Mouse (Mus musculus) liver, postnatal 0 days (tissue): ENCODE results near the gene Smad5. TPM values are rescaled to one million over a fixed set of nuclear protein-coding genes. Genes with fewer than 3 reads are reported as not detected.
A peak's percentile ranks its signal among the peaks of the same experiment; 100 is the strongest.

ENCODE experiments used
- ATAC-seq: fragments of 200-750 bp; cut with Nextera tagmentation; 2 replicates; pipeline ENCODE4 v1.8.0; 2017; ENCODE audit warnings: mild to moderate bottlenecking, moderate library complexity
- DNase-seq: peaks from one replicate; pipeline ENCODE4 v3.0.0-alpha.2; 2016
- H3K27ac ChIP-seq: fragments of 300-500 bp; sonication (generic); 2 replicates; pipeline ENCODE4 v1.5.1; 2014; ENCODE audit warnings: antibody characterized with exemption, moderate library complexity, mild to moderate bottlenecking, low read depth
- H3K27me3 ChIP-seq: fragments of 300-500 bp; sonication (generic); 2 replicates; pipeline ENCODE4 v1.6.1; 2014; ENCODE audit warnings: low read length, control low read depth, mixed read lengths; ENCODE audit not compliant: insufficient read depth
- H3K36me3 ChIP-seq: fragments of 300-500 bp; sonication (generic); replicated peaks from 2 replicates; pipeline ENCODE4 v1.6.1; 2014; ENCODE audit warnings: mild to moderate bottlenecking, control low read depth, low read length, moderate library complexity, mixed read lengths; ENCODE audit not compliant: insufficient read depth
- H3K4me1 ChIP-seq: fragments of 300-500 bp; sonication (generic); 2 replicates; pipeline ENCODE4 v1.6.1; 2014; ENCODE audit warnings: antibody characterized with exemption, mild to moderate bottlenecking, control low read depth; ENCODE audit not compliant: insufficient read depth
- H3K4me2 ChIP-seq: fragments of 300-500 bp; sonication (generic); 2 replicates; pipeline ENCODE4 v1.6.1; 2014; ENCODE audit warnings: low read depth, mild to moderate bottlenecking, low read length, moderate library complexity, mixed read lengths
- H3K4me3 ChIP-seq: fragments of 300-500 bp; sonication (generic); 2 replicates; pipeline ENCODE4 v1.5.1; 2014; ENCODE audit warnings: low read depth, low read length
- H3K9ac ChIP-seq: fragments of 300-500 bp; sonication (generic); replicated peaks from 2 replicates; pipeline ENCODE4 v1.6.1; 2014; ENCODE audit warnings: mild to moderate bottlenecking, moderate library complexity
- H3K9me3 ChIP-seq: fragments of 300-500 bp; sonication (generic); 2 replicates; pipeline ENCODE4 v1.6.1; 2016; ENCODE audit warnings: mild to moderate bottlenecking, control low read depth, low read length, mixed read lengths
- CTCF ChIP-seq: sonication (generic); IDR thresholded peaks from 2 replicates; pipeline ENCODE4 v1.5.1; 2016; ENCODE audit warnings: antibody characterized with exemption, low read depth
- EP300 ChIP-seq: IDR thresholded peaks from 2 replicates; pipeline ENCODE4 v1.6.1; 2016; ENCODE audit warnings: antibody characterized with exemption, low read depth, mild to moderate bottlenecking
- WGBS: fragments of 180-500 bp; shearing (Covaris S2); extraction: QIAGEN DNeasy Blood & Tissue Kit; methylation state at CpG from one replicate; pipeline ENCODE4 v1.1.7; 2014; ENCODE audit not compliant: insufficient replicate concordance; 5-methylcytosine and 5-hydroxymethylcytosine counted together
- polyA plus RNA-seq: library from polyadenylated mRNA; unstranded; fragments of >200 nt; fragmentation: Nextera tagmentation; extraction: Ambion mirVana; gene quantifications from 2 replicates; pipeline ENCODE4 v1.2.1, GENCODE M21; 2015

Smad5 gene
- polyA plus RNA-seq, 1 experiment from 2014 or later, result 3.8 TPM

GRCm38 (mm10) chr13:56755871-56756270 lies 53.1 kb downstream of the Smad5 start:
- no peak overlapping the region for H3K4me2 ChIP-seq
- TF ChIP-seq EP300 (no peak), CTCF (peak; percentile 67)
- peak; percentile 91 for ATAC-seq

GRCm38 (mm10) chr13:56757201-56757600 lies 54.4 kb downstream of the Smad5 start:
- WGBS, result 52% methylated on average over 12 of the region's 12 CpGs

More at GRCm38 (mm10) chr13:56755871-56756270, 53.1 kb downstream of the Smad5 start:
- Histone ChIP-seq H3K27ac (peak overlapping the region; percentile 60), H3K36me3 (no peaks in the 10 kb centered on the region), H3K4me3 (no peak overlapping the region), H3K4me1 (peaks cover 15% of the 10 kb centered on the region), H3K27me3 (peaks cover 38% of the 10 kb centered on the region), H3K9me3 (no peaks in the 10 kb centered on the region), H3K9ac (no peak overlapping the region)
- 45% methylated on average over 6 of the region's 6 CpGs for WGBS
- DNase-seq, result peak; percentile 79

GRCm38 (mm10) chr13:56758492-56758891 lies 55.7 kb downstream of the Smad5 start:
- TF ChIP-seq CTCF, result peak; percentile 87
- no peak for TF ChIP-seq EP300
- ATAC-seq (peak; percentile 14; the same call in 1 of the 2 replicates), DNase-seq (peak; percentile 82)
- Histone ChIP-seq H3K36me3 (no peaks in the 10 kb centered on the region), H3K9ac (no peak overlapping the region), H3K4me3 (no peak overlapping the region), H3K4me2 (no peak overlapping the region), H3K27ac (no peak overlapping the region), H3K9me3 (no peaks in the 10 kb centered on the region), H3K4me1 (peaks cover 7% of the 10 kb centered on the region), H3K27me3 (peaks cover 16% of the 10 kb centered on the region)
- WGBS, result 20% methylated on average over 6 of the region's 6 CpGs

More at GRCm38 (mm10) chr13:56757201-56757600, 54.4 kb downstream of the Smad5 start:
- no peak for DNase-seq
- no peak overlapping the region for H3K4me3 ChIP-seq
- peaks cover 26% of the 10 kb centered on the region for H3K27me3 ChIP-seq
- H3K4me2 ChIP-seq, result no peak overlapping the region
- no peak overlapping the region for H3K27ac ChIP-seq
- H3K9ac ChIP-seq, result no peak overlapping the region
- H3K36me3 ChIP-seq, result no peaks in the 10 kb centered on the region
- TF ChIP-seq CTCF (no peak), EP300 (no peak)
- no peak for ATAC-seq
- H3K9me3 ChIP-seq, result no peaks in the 10 kb centered on the region
- peaks cover 15% of the 10 kb centered on the region for H3K4me1 ChIP-seq

DNA sequence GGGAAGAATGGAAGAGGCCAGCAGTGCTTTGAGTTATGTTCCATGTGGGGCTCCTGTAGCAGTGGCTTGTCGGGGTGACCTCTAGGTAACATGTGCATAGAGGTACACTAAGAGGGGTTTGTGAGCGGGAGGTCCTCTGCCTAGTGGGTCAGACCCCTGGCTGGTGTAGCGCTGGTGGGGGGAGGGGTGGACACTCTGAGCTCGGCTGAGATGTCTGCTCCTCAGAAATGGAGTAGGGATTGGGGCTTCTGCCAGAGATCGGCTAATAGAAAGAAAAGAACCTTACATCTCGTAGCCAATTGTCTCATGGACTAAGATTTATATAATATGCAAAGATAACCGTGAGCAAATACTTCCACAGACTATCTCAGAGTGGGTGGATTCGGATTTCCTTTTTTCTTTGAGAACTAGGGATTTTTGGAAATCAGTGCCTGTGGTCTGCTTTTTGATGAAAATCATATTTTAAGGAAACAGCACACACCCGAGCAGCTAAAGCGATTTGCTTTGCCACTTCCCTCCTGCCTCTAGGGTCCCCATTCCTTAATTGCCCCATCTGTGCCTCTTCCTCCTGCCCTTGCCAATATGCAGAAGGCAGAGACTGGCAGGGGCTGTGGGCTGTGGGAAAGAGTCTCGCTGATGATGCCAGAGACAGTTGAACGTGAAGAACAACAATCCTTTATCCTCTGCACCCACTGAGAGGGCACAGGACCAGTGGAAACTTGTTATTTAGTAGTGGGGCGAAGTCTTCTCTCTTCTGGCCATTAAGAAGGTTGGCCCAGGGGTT lies 59.8 kb downstream of the Smad5 start:
- ATAC-seq (no peak), DNase-seq (no peak)
- 0 out of 2 replicates have a peak, but pooled peaks cover 3% of the 10 kb centered on the region for H3K4me1 ChIP-seq
- H3K4me3 ChIP-seq, result no peak overlapping the region
- H3K27me3 ChIP-seq, result 0 out of 2 replicates have a peak, but pooled peaks cover 9% of the 10 kb centered on the region
- no peak for TF ChIP-seq CTCF
- TF ChIP-seq EP300, result no peak
- H3K36me3 ChIP-seq, result no peaks in the 10 kb centered on the region
- 34% methylated on average over 13 of the region's 13 CpGs for WGBS
- no peak overlapping the region for H3K4me2 ChIP-seq
- no peak overlapping the region for H3K27ac ChIP-seq
- H3K9ac ChIP-seq, result no peak overlapping the region
- H3K9me3 ChIP-seq, result no peaks in the 10 kb centered on the region

- ATAC-seq, result peak; percentile 68
- DNase-seq, result peak; percentile 28
- H3K4me3 ChIP-seq, result no peak overlapping the region
- H3K4me2 ChIP-seq, result peak overlapping the region; percentile 53
- no peaks in the 10 kb centered on the region for H3K36me3 ChIP-seq
- 0 out of 2 replicates have a peak, but pooled peaks cover 9% of the 10 kb centered on the region for H3K27me3 ChIP-seq
- TF ChIP-seq EP300 (no peak), CTCF (no peak)
- no peaks in the 10 kb centered on the region for H3K9me3 ChIP-seq
- H3K27ac ChIP-seq, result no peak overlapping the region
- WGBS, result 27% methylated on average over 25 of the region's 25 CpGs
- H3K9ac ChIP-seq, result no peak overlapping the region
- H3K4me1 ChIP-seq, result 0 out of 2 replicates have a peak, but pooled peaks cover 3% of the 10 kb centered on the region
Observed at GRCm38 (mm10) chr13:56765284-56766032, 62.6 kb downstream of the Smad5 start.

- no peak overlapping the region for H3K4me2 ChIP-seq
- H3K27me3 ChIP-seq, result 0 out of 2 replicates have a peak, but pooled peaks cover 6% of the 10 kb centered on the region
- TF ChIP-seq EP300 (no peak), CTCF (no peak)
- no peak overlapping the region for H3K4me3 ChIP-seq
- 49% methylated on average over 5 of the region's 5 CpGs for WGBS
- H3K27ac ChIP-seq, result no peak overlapping the region
- no peaks in the 10 kb centered on the region for H3K9me3 ChIP-seq
- H3K9ac ChIP-seq, result no peak overlapping the region
- H3K36me3 ChIP-seq, result no peaks in the 10 kb centered on the region
- H3K4me1 ChIP-seq, result 0 out of 2 replicates have a peak, but pooled peaks cover 3% of the 10 kb centered on the region
- DNase-seq (no peak), ATAC-seq (no peak)
Observed at GRCm38 (mm10) chr13:56766211-56766610, 63.4 kb downstream of the Smad5 start.
